Mouse (Mus musculus): Measurements from ENCODE around the gene Vmn1r200.
"Not testable (repeated sequence)": the region's sequence is repeated elsewhere in the genome, so short reads cannot be mapped to it uniquely, and the experiment has no call there.

Vmn1r200 gene

DNA sequence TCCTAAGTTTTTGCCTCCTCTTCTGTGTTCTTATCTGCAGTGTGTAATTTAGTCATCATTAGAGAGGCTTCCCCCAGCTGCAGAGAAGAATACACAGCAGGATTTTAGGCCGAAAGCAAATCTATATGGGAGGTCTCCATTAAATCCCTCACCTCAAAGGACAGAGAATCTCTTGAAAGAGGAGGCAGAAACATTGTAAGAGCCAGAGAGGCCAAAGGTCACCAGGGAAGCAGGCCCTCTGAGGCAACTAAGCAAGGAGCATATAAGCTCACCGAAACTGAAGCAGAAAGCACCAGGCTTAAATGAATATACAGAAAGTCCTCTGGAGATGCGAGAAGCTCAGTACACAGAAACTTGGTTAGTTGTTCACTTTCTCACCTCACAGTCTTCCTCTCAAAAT, at the start of gene Vmn1r200:
TSS of gene Vmn1r200 (plus strand) at position 301 of the 400 bp plus-strand sequence.
- no peak for DNase-seq (ENCODE audit: inconsistent age in 2 of 2, low spot score in 1 of 2)

DNA sequence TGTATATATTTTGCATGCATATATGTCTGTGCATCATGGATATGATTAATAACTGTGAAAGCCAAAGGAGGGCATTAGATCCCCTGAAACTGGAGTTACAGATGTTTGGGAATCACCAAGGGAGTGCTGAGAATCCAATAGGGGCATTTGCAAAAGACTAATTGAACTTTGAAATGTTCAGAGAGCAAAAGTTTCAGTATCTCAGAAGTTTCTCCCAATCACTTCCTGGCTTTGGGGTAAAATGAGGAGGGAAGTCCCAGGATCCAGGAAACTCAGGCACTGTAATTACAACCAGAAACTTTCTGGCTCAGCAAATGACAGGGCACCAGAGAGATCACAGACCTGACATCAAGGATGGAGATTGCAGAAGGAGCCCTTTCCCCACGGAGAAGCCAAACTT, 40.1 kb upstream of the Vmn1r200 start, which contains the start of gene Vmn1r198:
TSS of gene Vmn1r198 (plus strand) at position 301 of the 400 bp plus-strand sequence.
- no peak for DNase-seq (ENCODE audit: inconsistent age in 2 of 2, low spot score in 1 of 2)

GRCm38 (mm10) chr13:22350813-22351212, 39.4 kb upstream of the Vmn1r200 start:
- DNase-seq (ENCODE audit: inconsistent age in 2 of 2, low spot score in 1 of 2): no peak

GRCm38 (mm10) chr13:22379518-22379917, 10.7 kb upstream of the Vmn1r200 start, which contains the start of gene Vmn1r199:
Gene Vmn1r199, plus strand, starts transcription at chr13:22379818.
- no peak for DNase-seq (ENCODE audit: inconsistent age in 2 of 2, low spot score in 1 of 2)

DNA sequence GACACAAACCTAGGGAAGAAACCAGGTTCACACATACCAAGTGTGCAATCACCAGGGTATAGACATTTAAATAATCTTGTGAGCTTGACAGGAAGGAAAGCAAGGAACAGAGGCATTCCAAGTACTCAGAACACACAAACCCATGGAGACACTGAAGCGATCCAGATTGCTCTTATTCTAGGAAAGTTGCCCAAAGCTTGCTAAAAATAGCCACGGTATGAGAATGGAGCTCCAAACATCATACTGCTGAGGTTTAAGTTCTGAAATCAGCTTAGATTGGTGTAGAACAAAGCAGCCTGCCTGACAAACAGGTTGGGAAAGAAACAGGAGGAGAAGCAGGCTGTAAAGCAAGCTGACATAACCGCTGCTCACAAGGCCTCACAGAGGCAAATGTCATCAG, 9.0 kb upstream of the Vmn1r200 start:
- not testable (repeated sequence) for DNase-seq (ENCODE audit: inconsistent age in 2 of 2, low spot score in 1 of 2)

- no peak for DNase-seq (ENCODE audit: inconsistent age in 2 of 2, low spot score in 1 of 2)
These were observed 6.8 kb upstream of the Vmn1r200 start for GRCm38 (mm10) chr13:22383401-22383800.

DNA sequence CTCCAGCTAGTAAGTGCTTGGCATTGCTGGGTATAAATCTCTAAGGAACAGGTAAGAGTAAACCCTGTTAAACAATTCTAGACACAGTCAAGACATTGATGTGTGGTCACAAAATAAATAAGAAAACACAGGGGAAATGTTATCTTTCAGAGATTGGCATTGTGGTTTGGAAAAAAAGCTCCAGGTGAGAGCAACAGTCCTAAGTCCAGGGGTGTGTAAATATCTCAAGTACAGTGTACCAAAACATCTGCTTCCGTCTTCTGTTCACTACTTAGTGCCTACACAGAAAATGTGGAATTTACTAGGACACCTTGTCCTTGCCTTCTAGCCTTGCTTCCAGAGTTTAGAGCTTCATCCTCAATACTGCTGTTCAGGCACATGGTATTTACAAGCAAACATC, 3.1 kb upstream of the Vmn1r200 start:
- DNase-seq (ENCODE audit: inconsistent age in 2 of 2, low spot score in 1 of 2): no peak

DNA sequence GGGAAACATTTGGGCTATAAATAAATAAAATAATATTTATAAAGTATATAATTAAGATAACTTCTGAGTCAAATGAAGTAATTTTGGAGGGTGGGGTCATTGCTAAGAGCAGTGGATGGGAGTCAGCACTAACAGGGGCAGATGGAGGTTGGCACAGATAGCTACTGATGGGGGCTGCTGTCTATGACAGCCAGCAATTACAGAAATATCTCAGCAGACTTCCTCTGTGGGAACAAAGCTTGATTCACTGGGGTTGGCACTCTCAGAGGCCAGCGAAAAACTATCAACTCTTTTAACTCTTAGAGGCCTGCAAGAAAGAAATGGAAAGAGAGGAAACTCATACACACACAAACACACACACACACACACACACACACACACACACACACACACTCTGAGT, 12.8 kb downstream of the Vmn1r200 start:
- DNase-seq (ENCODE audit: inconsistent age in 2 of 2, low spot score in 1 of 2): no peak

All from adrenal gland, adult (tissue).